In the genomic region with DNA sequence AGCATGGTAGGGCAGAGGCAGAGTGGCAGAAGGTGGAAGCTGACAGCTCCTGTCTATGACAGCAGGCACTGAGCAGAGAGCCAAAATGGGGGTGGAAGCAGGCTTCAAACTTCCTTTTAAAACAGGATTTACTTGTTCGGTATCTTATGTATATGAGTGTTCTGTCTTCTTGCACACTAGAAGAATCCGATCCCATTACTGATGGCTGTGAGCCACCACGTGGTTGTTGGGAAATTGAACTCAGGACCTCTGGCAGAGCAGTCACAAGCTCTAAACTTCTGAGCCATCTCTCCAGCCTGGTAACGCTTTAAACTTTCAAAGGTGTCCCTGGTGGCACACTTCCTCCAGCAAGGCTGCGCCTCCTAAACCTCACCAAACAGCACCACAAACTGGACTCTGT, we compare ENCODE assay signal across 12 mouse cellular contexts.
"Had no signal": no experiment of that assay in that cellular context is flagged by ENCODE, and none has a peak within 500 bp of the region (broad histone marks: within the 10 kb centered on the region; RNA-seq: fewer than 3 reads in every experiment).

No protein-coding gene starts in this region.

- H3K9me3 ChIP-seq: liver, embryonic 15.5 days; lung, embryonic 15.5 days; midbrain, embryonic 13.5 days; midbrain, embryonic 15.5 days; neural tube, embryonic 12.5 days; stomach, embryonic 15.5 days had no signal

- H3K9ac ChIP-seq: liver, embryonic 15.5 days; liver, postnatal 0 days; lung, embryonic 15.5 days; midbrain, embryonic 13.5 days; midbrain, embryonic 15.5 days; neural tube, embryonic 12.5 days; stomach, embryonic 15.5 days had no signal

- ATAC-seq: liver, postnatal 0 days; midbrain, embryonic 13.5 days; midbrain, embryonic 15.5 days had no signal

- H3K4me1 ChIP-seq: lung, embryonic 15.5 days; midbrain, embryonic 13.5 days; midbrain, embryonic 15.5 days; neural tube, embryonic 12.5 days; stomach, embryonic 15.5 days had no signal

- H3K27me3 ChIP-seq: liver, embryonic 15.5 days; lung, embryonic 15.5 days; midbrain, embryonic 13.5 days; midbrain, embryonic 15.5 days; neural tube, embryonic 12.5 days; stomach, embryonic 15.5 days had no signal

- H3K36me3 ChIP-seq: liver, embryonic 15.5 days; lung, embryonic 15.5 days; midbrain, embryonic 13.5 days; midbrain, embryonic 15.5 days; neural tube, embryonic 12.5 days; stomach, embryonic 15.5 days had no signal

- DNase-seq: liver, postnatal 0 days; right cerebral cortex, postnatal 14 days; thymus, adult 18-20 months; thymus, postnatal 14 days; thymus, postnatal 36 days had no signal

- H3K27ac ChIP-seq: liver, embryonic 15.5 days; lung, embryonic 15.5 days; midbrain, embryonic 13.5 days; midbrain, embryonic 15.5 days; neural tube, embryonic 12.5 days; stomach, embryonic 15.5 days had no signal

- H3K4me3 ChIP-seq: liver, embryonic 15.5 days; lung, embryonic 15.5 days; midbrain, embryonic 13.5 days; midbrain, embryonic 15.5 days; neural tube, embryonic 12.5 days; stomach, embryonic 15.5 days had no signal

- H3K4me2 ChIP-seq: liver, embryonic 15.5 days; lung, embryonic 15.5 days; midbrain, embryonic 11.5 days; midbrain, embryonic 13.5 days; midbrain, embryonic 15.5 days; neural tube, embryonic 12.5 days; stomach, embryonic 15.5 days had no signal
